Mouse (Mus musculus): ENCODE measurements around the gene 1500009C09Rik.

DNA sequence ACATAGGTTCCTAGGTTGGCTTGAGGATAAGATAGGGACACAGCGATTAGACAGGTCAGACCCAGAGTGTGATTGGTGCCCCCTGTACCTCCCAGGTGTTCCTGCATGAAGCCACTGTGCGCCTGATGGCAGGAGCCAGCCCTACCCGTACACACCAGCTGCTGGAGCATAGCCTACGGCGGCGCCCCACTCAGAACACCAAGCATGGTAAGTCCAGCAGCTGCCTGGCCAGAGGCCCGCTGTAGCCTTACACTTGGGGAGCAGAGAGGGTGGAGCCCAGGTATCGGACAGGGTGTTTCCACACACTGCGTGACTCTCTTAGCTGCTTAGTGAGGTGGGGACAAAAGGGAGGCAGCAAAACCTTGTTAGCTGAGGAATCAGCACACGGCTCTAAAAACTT, 49.1 kb upstream of the 1500009C09Rik start:
- TF ChIP-seq CTCF (conservative IDR thresholded peaks at IDR 0.05 in 1 of 2, IDR thresholded peaks at IDR 0.05 in 1 of 2; ENCODE audit: low read depth in 2 of 2, low read length in 2 of 2) (no peak), POLR2A (IDR thresholded peaks at IDR 0.05; ENCODE audit: low read depth, low read length) (no peak), ZKSCAN1 (IDR thresholded peaks at IDR 0.05; ENCODE audit: borderline replicate concordance, low read depth, low read length) (no peak), POLR2AphosphoS2 (IDR thresholded peaks at IDR 0.05; ENCODE audit: low read depth, low read length) (no peak; the same call in 1 of the 2 replicates), HCFC1 (IDR thresholded peaks at IDR 0.05; ENCODE audit: low read depth, low read length) (no peak), SIN3A (IDR thresholded peaks at IDR 0.05; ENCODE audit: low read length) (no peak), ZC3H11A (IDR thresholded peaks at IDR 0.05; ENCODE audit: low read depth, low read length) (no peak)
